Mouse (Mus musculus): ENCODE measurements around the gene Ppp1ca.

- no peak for TF ChIP-seq CTCF (IDR thresholded peaks at IDR 0.05; ENCODE audit: low read depth, low read length)
- no peak for TF ChIP-seq POLR2A (IDR thresholded peaks at IDR 0.05; ENCODE audit: insufficient read depth, low read length)
Observed at GRCm38 (mm10) chr19:4240247-4240668, 48.4 kb downstream of the Ppp1ca start.
